Mouse (Mus musculus) heart, postnatal 0 days (tissue): ENCODE data around the gene Sdr39u1.

Source experiments
- CTCF ChIP-seq: IDR thresholded peaks from 2 replicates; pipeline ENCODE4 v1.5.1; 2016; ENCODE audit warnings: antibody characterized with exemption, control low read depth, low read depth
- EP300 ChIP-seq: IDR thresholded peaks from 2 replicates; pipeline ENCODE4 v1.6.1; 2016; ENCODE audit warnings: antibody characterized with exemption, low read depth

- TF ChIP-seq EP300 (no peak), CTCF (no peak)
These were observed 47.2 kb downstream of the Sdr39u1 start for GRCm38 (mm10) chr14:55852646-55853551.
